Mouse (Mus musculus) retina, postnatal 1 day (tissue): ENCODE measurements around the gene Zp2.

Experiments used
- DNase-seq: peaks from one replicate; pipeline ENCODE4 v3.0.0-alpha.2; 2012

Gene Zp2

GRCm38 (mm10) chr7:120145191-120145590 lies at the start of gene Zp2:
TSS of gene Zp2 (minus strand) at chr7:120145291.
- DNase-seq, result no peak

GRCm38 (mm10) chr7:120192816-120193215 lies 47.7 kb upstream of the Zp2 start:
- DNase-seq, result peak; percentile 18

GRCm38 (mm10) chr7:120192207-120192606 lies 47.1 kb upstream of the Zp2 start:
- no peak for DNase-seq

GRCm38 (mm10) chr7:120190150-120190665 lies 45.1 kb upstream of the Zp2 start:
- DNase-seq, result no peak

- peak; percentile 27 for DNase-seq
These were observed 44.5 kb upstream of the Zp2 start for GRCm38 (mm10) chr7:120189369-120190149.

GRCm38 (mm10) chr7:120188946-120189345 lies 43.9 kb upstream of the Zp2 start:
- DNase-seq, result no peak

- no peak for DNase-seq
These were observed 37.8 kb upstream of the Zp2 start for GRCm38 (mm10) chr7:120182891-120183290.

DNA sequence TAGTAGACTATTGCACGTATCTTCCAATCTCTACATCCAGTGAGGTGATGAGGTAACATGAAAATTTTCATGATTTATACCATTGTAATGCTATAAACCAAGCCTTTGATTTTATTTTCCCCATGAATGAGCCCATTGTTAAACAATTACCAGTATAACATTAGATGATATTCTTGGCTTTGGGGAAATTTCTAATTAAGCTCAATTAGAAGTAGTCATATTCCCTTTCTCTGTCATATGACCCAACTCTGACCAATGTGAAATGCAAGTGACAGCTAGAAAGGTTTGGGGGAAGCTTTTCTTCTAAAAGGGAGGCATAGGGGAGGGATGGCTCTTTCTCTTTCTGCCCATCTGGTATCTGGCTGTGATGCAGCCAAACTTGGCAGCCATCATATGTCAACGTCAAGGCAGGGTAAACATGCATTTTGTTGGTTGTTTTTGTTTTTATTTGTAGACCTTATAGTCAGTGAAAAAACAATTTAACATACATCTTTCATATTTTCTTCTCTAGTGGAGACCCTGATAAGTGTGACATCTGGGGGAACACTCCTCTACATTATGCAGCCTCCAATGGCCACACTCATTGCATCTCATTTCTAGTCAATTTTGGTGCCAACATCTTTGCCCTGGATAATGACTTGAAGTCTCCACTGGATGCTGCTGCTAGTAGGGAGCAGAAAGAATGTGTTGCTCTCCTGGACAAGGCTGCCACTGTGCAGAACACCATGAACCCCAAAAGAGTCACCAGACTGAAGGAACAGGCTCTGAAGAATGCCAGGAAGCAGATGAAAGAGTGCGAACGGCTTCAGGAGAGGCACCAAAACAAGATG lies 36.5 kb upstream of the Zp2 start:
- peak; percentile 51 for DNase-seq

DNA sequence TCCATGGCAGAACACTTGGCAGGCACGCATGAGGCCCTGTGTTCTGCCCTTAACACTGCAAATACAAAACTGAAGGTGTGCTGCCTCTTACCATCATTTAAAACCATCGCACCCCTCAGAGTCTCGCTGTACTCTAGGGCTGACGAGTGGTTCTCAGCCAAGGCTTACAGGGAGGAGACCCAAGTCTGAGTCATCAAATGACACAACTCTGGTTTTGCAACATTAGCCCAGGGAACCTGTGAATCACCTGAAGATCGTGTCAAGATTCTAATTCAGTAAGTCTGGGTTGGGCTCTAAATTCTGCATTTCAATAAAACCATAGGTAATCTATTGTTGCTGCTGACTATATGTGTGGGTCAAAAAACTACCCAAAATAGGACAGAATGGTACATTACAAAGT lies 35.5 kb upstream of the Zp2 start:
- no peak for DNase-seq

- no peak for DNase-seq
These were observed 33.8 kb upstream of the Zp2 start for GRCm38 (mm10) chr7:120178935-120179334.

DNA sequence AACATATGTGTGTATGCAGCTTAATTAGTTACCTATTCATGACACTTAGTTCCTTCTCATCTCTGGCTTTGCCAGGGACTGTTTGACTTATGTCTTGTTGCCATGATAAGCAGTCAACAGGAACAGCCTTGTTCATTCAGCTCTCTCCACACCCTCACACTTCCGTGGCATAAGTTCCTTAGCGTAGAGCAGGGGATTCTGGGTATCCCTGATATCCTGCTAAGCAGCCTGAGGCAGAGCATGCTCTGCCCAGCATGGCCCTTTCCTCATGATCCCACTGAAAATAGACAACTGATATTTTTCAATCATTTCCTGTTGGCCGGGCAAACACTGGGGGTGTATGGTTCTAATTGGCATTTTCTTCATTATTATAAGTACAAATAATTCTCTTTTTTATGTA lies 32.5 kb upstream of the Zp2 start:
- no peak for DNase-seq

- DNase-seq, result no peak
These were observed 29.8 kb upstream of the Zp2 start for GRCm38 (mm10) chr7:120174723-120175504.

DNA sequence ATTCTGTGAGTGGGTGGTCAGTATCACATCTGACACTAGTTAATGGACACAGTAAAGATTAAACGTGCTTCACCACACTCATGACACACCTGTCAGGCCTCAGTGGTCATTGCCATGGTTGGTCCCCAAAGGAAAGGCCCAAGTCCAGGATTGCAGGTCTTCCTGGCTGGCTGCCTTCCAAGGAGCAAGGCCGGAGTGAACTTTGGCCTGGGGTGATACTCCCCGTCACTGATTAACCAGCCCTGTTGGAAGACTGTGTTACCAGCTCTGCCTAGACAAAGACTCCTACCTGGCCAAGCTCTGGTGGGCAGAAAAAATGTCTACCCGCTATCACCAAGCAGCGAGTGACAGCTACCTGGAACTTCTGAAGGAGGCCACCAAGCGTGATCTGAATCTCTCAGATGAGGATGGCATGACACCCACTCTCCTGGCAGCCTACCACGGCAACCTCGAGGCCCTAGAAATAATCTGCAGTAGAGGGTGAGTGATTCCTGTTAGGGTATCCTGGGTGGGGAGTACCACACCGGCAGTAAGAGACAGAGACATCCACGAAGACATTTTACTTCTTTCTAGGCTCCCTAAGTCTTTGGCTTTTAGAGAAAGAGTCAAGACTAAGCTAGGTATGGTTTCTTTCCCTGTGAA lies 28.6 kb upstream of the Zp2 start, which contains the start of gene Anks4b:
TSS of gene Anks4b (plus strand) at position 256 of the 642 bp plus-strand sequence.
- no peak for DNase-seq

GRCm38 (mm10) chr7:120172188-120172700 lies 27.2 kb upstream of the Zp2 start:
- no peak for DNase-seq

- no peak for DNase-seq
These were observed 18.6 kb upstream of the Zp2 start for GRCm38 (mm10) chr7:120163581-120164251.

GRCm38 (mm10) chr7:120158121-120158613 lies 13.1 kb upstream of the Zp2 start:
- DNase-seq, result peak; percentile 91

DNA sequence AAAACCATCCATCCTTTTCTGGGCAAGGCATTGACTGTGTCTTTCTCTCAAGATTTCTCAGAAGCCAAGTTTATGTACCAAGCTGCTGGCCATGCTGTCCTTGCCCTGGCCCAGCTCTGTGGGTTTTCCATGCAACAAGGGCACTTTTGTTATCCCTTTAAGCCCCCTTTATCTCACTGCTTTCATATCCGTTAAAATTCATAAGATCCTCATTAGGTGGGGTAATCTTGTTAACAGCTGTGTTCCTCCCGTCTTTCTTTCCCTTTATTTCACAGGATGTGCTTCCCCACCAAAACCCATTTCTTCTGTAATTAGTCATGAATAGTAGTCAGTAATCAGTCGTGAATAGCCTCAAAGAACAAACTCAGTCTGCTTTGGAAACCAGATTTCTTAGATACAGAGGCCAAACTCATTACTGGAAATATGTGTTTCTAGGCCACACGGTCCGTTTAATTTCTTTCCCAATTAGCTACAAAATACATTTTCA lies 12.5 kb upstream of the Zp2 start:
- DNase-seq, result peak; percentile 95

DNA sequence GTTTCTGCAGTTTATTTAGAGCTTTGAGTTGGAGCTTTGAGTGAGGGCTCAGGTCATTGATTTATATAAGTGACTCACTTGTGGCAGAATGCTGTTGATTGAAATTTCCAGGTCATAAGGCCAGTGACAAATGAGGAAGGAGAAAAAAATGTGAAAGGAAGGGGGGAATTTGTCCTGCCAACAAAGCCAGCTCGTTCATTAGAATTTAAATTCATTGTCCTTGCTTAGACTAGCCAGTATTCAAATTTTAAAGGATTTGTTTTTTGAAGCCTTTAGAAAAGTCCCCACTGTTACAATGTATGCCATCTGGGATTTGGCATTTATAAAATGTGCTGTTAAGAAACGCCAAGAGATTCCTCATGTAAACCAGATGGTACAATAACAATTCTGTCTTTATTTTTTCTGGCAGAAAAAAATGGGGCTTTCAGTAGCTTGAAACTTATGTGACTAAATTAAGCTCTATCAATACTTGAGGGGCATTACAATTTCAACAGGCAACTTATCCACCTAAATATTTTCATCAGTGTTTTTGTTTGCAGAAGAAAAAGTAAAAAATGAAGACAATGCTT lies 11.8 kb upstream of the Zp2 start:
- peak; percentile 61 for DNase-seq

DNA sequence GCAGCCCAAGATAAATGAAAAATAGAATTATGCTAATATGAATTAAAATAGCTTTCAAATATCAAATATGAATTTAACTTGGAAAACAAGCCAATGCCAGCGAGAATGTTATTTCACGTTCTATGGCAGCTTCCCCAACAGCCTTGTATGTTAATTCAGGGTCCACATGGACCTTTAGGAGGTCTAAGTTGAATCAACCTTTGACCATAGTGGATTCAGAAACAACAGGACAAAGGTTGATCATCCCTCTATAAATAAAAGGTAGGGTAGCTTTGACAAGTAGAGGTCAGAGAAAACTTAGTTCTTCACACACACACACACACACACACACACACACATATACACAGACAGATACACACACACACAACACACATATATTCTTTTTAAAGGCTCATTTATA lies 5.8 kb upstream of the Zp2 start:
- no peak for DNase-seq

DNA sequence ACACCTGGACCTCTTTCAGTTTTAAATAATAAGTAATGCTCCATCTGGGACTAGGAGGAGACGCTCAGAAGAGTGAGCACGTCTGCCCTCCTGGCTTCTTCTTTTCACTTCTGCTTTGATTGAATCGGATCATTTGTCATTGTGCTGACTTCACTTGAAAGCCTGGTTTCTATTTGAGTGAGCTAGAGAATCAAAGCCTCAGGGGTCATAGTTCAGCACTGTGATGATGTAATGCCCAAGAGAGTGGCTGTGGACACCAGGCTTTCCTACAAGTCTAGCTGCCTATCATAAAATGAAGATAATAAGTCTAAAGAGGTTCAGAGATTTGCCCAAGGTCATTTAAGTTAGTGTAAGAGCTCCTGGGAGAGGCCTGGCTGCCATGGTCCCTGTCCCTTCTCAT lies 5.2 kb upstream of the Zp2 start:
- peak; percentile 13 for DNase-seq

GRCm38 (mm10) chr7:120142743-120143142 lies 2.3 kb downstream of the Zp2 start:
- no peak for DNase-seq
